In genomic region chr11:6734746-6735430, GRCm38 (mm10) we compare ENCODE assay signal across 21 mouse cellular contexts.
DNase-seq lines count a peak whose midpoint lies in the region; ATAC-seq and TF ChIP-seq lines count a peak whose summit lies in the region.
"Had no signal": no experiment of that assay in that cellular context is flagged by ENCODE, and none has a peak within 500 bp of the region (broad histone marks: within the 10 kb centered on the region; RNA-seq: fewer than 3 reads in every experiment).

No protein-coding gene starts in this region.

- no peak overlapping the region for H3K4me3 ChIP-seq in intestine, postnatal 0 days (ENCODE audit: low read depth, low read length)
- no peak overlapping the region for H3K4me3 ChIP-seq in liver, postnatal 0 days (ENCODE audit: low read depth, low read length)
- H3K4me3 ChIP-seq: forebrain, embryonic 15.5 days; hindbrain, embryonic 12.5 days; limb, embryonic 13.5 days; liver, embryonic 12.5 days; midbrain, embryonic 12.5 days had no signal

- no peak for TF ChIP-seq CTCF in intestine, postnatal 0 days (IDR thresholded peaks at IDR 0.05; ENCODE audit: low read depth)
- TF ChIP-seq CTCF in liver, postnatal 0 days (IDR thresholded peaks at IDR 0.05; ENCODE audit: low read depth): no peak

- H3K36me3 ChIP-seq in intestine, postnatal 0 days (ENCODE audit: control insufficient read depth, insufficient read depth): no peaks in the 10 kb centered on the region
- H3K36me3 ChIP-seq in liver, postnatal 0 days (replicated peaks; ENCODE audit: insufficient read depth, low read length): no peaks in the 10 kb centered on the region
- H3K36me3 ChIP-seq: forebrain, embryonic 15.5 days; hindbrain, embryonic 12.5 days; limb, embryonic 13.5 days; liver, embryonic 12.5 days; midbrain, embryonic 12.5 days had no signal

- no peak overlapping the region for H3K27ac ChIP-seq in intestine, postnatal 0 days (ENCODE audit: low read depth, low read length)
- no peak overlapping the region for H3K27ac ChIP-seq in liver, postnatal 0 days (ENCODE audit: low read depth)
- H3K27ac ChIP-seq: forebrain, embryonic 15.5 days; hindbrain, embryonic 12.5 days; limb, embryonic 13.5 days; liver, embryonic 12.5 days; midbrain, embryonic 12.5 days had no signal

- H3K9me3 ChIP-seq in intestine, postnatal 0 days (ENCODE audit: control insufficient read depth): no peaks in the 10 kb centered on the region
- H3K9me3 ChIP-seq in liver, postnatal 0 days (ENCODE audit: low read length): no peaks in the 10 kb centered on the region
- H3K9me3 ChIP-seq: forebrain, embryonic 15.5 days; hindbrain, embryonic 12.5 days; limb, embryonic 13.5 days; liver, embryonic 12.5 days; midbrain, embryonic 12.5 days had no signal

- no peak for ATAC-seq in intestine, postnatal 0 days
- ATAC-seq in liver, postnatal 0 days: no peak
- ATAC-seq: forebrain, embryonic 15.5 days; liver, embryonic 12.5 days had no signal

- no peaks in the 10 kb centered on the region for H3K27me3 ChIP-seq in intestine, postnatal 0 days (replicated peaks; ENCODE audit: control insufficient read depth, insufficient read depth, low read length)
- no peaks in the 10 kb centered on the region for H3K27me3 ChIP-seq in liver, postnatal 0 days (ENCODE audit: insufficient read depth, low read length)
- H3K27me3 ChIP-seq: forebrain, embryonic 15.5 days; hindbrain, embryonic 12.5 days; limb, embryonic 13.5 days; liver, embryonic 12.5 days; midbrain, embryonic 12.5 days had no signal

- H3K9ac ChIP-seq in intestine, postnatal 0 days (ENCODE audit: low read depth, low read length): no peak overlapping the region
- no peak overlapping the region for H3K9ac ChIP-seq in liver, postnatal 0 days (replicated peaks)
- H3K9ac ChIP-seq: forebrain, embryonic 15.5 days; hindbrain, embryonic 12.5 days; limb, embryonic 13.5 days; liver, embryonic 12.5 days; midbrain, embryonic 12.5 days had no signal

- peak; percentile 50 for DNase-seq in cerebellum, adult 11 months
- DNase-seq in cerebellum, postnatal 4 days (ENCODE audit: low spot score in 2 of 2): no peak
- DNase-seq in right cerebral cortex, postnatal 4 days: peak; percentile 0
- no peak for DNase-seq in right cerebral cortex, adult 18-20 months
- peak; percentile 57 for DNase-seq in cerebellum, adult 9-10 months
- DNase-seq in liver, postnatal 0 days: no peak
- DNase-seq: adrenal gland, postnatal 14 days; gastrocnemius, postnatal 10 days; kidney, adult 2 months; kidney, postnatal 10 days; lung, adult 2 months; lung, postnatal 14 days; right cerebral cortex, postnatal 25 days; thymus, adult 2 months; thymus, postnatal 4 days had no signal

- H3K4me1 ChIP-seq in intestine, postnatal 0 days (replicated peaks; ENCODE audit: control insufficient read depth, insufficient read depth, low read length): no peaks in the 10 kb centered on the region
- H3K4me1 ChIP-seq in liver, postnatal 0 days (ENCODE audit: insufficient read depth): no peaks in the 10 kb centered on the region
- H3K4me1 ChIP-seq: hindbrain, embryonic 12.5 days; limb, embryonic 13.5 days; liver, embryonic 12.5 days; midbrain, embryonic 12.5 days had no signal

- 87% methylated on average over 7 of the region's 7 CpGs for WGBS in intestine, postnatal 0 days
- 82% methylated on average over 7 of the region's 7 CpGs for WGBS in liver, postnatal 0 days (ENCODE audit: insufficient replicate concordance)

- H3K4me2 ChIP-seq in intestine, postnatal 0 days (replicated peaks; ENCODE audit: low read depth): no peak overlapping the region
- no peak overlapping the region for H3K4me2 ChIP-seq in liver, postnatal 0 days (ENCODE audit: low read depth, low read length)
- H3K4me2 ChIP-seq: forebrain, embryonic 15.5 days; hindbrain, embryonic 12.5 days; limb, embryonic 13.5 days; liver, embryonic 12.5 days; midbrain, embryonic 12.5 days had no signal

- no peak for TF ChIP-seq EP300 in liver, postnatal 0 days (IDR thresholded peaks at IDR 0.05; ENCODE audit: low read depth)

Comparison
In these comparisons a context has a peak if more than half of its experiments do, and no peak if none do; other contexts are left out.
1. DNase-seq: peak in cerebellum, adult 11 months (single experiment), right cerebral cortex, postnatal 4 days (single experiment) and cerebellum, adult 9-10 months (single experiment); none in cerebellum, postnatal 4 days (0 of 2), right cerebral cortex, adult 18-20 months (single experiment) and liver, postnatal 0 days (single experiment).